Mouse (Mus musculus): Measurements from ENCODE around the gene Tpcn2.

Gene Tpcn2

GRCm38 (mm10) chr7:145283487-145284187 lies at the start of gene Tpcn2:
Gene Tpcn2, minus strand, starts transcription at chr7:145284011.
- DNase-seq = peak; percentile 96

GRCm38 (mm10) chr7:145332376-145333041 lies 48.7 kb upstream of the Tpcn2 start:
- DNase-seq = peak; percentile 86

- DNase-seq = no peak
These were observed 46.8 kb upstream of the Tpcn2 start for GRCm38 (mm10) chr7:145330641-145331040.

- no peak for DNase-seq
These were observed 46.2 kb upstream of the Tpcn2 start for GRCm38 (mm10) chr7:145329982-145330381.

- no peak for DNase-seq
These were observed 41.9 kb upstream of the Tpcn2 start for GRCm38 (mm10) chr7:145325697-145326096.

DNA sequence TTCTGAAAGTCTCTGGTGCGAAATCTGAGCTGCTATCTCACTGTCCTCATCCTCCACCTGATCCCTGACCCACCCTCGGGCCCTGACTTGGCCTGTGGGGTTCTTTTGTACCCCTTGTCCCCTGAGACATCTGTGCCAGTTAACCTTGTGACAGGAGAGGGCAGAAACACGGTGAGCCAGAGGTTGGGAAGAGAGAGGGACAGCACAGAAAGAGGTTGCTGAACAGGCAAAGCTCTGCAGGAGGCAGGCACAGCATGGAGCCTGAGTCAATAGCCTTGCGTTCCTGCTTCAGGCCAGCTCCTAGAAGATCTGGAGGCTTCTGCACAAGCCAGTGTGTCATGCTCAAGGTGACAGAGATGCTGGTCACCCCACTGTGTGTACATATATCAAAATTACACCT lies 39.8 kb upstream of the Tpcn2 start:
- DNase-seq = no peak

DNA sequence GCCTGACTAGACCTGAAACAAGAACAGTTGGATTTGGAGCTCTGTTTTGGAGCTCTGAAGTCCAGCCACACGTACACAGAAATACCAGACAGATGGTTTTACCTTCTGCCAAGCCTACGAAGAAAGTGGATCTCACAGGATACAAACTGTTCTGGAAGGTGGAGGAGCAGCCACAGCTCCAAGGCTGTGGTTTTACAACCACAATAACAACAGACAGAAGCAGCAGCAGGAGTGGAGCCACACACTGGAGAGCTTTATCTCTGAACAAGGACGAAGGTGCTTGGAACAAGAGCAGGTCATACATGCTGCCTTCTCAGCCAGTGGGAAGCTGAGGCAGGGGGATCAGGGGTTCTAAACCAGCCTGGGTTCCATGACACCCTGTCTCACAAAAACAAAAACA lies 35.7 kb upstream of the Tpcn2 start:
- peak; percentile 92 for DNase-seq

DNA sequence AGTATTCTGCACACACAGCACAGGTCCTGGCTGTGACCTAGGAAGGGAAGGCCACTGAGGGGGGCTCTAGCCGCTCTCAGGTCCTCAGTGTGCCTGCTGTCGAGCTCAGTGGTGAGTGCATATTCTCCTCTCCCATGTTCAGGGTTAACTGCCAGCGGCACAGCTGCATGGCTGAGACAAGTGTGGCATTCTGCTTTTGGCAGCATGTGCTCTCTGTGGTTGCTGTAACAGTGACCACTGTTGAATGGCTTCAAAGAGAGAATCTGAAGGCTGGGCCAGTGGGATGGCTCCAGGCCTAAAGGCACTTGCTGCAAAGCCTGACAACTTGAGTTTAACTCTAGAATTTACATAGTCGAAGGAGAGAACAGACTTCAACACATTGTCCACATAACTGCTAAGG lies 33.7 kb upstream of the Tpcn2 start:
- no peak for DNase-seq

DNA sequence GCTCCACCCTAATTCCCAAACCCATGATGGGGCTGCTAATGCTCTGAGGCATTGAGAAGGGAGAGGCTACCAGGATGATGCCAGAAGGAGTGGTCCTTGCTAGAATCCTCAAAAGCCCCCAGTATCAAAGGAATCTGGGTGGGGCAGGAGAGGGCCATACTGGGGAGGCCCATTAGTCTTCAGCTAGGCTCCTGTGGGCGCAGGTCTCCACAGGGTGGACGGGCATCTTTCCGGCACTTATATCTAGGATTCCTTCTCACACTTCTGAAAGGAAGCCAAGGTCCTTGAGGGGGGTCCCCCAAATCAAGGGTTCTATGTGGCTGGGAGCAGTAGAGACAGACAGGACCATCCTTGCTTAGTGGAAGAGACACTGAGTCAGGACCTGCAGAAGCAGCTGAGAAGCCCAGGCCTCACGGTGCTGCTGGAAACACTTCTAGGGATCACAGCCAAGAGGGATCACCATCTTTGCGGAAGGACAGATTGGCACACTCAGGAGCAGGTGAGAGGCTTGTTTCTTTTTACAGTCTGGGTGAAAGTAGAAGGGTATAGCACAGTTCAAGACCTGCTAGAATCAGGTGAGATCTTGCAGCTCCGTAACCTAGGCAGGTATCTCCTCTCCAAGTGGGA lies 31.1 kb upstream of the Tpcn2 start, which contains the start of gene Mrgprd:
TSS of gene Mrgprd (plus strand) at position 51 of the 627 bp plus-strand sequence.
- no peak for DNase-seq

GRCm38 (mm10) chr7:145312137-145312536 lies 28.3 kb upstream of the Tpcn2 start:
- no peak for DNase-seq

GRCm38 (mm10) chr7:145310526-145310925 lies 26.7 kb upstream of the Tpcn2 start:
- no peak for DNase-seq

DNA sequence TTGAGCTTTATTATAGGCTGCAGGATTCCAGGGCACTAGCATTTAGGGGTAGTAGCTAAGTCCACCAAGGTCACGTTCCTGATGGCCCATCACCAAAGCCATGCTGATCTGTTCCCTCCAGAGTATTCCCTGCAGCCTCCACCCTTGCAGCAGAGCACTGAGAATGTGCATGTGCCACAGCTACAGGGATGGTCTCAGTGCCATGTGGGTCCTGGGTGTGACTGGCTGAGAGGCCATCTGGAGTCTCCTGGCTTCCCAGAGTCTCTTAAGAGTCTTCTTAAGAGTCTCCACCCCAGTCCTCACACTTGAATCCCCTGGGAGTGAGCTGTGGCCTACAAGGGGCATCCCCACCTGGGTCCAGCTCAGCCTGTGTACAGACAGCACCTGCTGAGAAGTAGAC lies 26.1 kb upstream of the Tpcn2 start:
- no peak for DNase-seq

DNA sequence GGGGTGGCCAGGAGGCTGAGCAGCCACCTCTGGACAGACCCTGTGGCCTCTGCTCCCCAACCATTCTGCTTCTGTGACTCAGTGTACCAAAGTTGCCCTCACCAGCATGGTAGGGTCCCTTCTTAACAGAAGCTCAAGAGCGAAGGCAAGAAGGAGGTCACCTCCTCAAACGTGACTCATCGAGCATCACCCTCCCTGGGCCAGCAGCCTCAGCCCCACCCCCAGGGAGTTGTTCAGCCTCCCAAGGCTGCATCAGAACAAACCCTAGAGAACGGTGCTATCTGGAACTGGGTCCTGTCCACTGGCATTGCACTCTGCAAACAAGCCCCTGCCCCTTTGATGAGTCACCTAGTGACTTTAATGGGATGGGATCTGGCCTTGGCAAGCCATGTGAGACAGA lies 25.1 kb upstream of the Tpcn2 start:
- no peak for DNase-seq

DNA sequence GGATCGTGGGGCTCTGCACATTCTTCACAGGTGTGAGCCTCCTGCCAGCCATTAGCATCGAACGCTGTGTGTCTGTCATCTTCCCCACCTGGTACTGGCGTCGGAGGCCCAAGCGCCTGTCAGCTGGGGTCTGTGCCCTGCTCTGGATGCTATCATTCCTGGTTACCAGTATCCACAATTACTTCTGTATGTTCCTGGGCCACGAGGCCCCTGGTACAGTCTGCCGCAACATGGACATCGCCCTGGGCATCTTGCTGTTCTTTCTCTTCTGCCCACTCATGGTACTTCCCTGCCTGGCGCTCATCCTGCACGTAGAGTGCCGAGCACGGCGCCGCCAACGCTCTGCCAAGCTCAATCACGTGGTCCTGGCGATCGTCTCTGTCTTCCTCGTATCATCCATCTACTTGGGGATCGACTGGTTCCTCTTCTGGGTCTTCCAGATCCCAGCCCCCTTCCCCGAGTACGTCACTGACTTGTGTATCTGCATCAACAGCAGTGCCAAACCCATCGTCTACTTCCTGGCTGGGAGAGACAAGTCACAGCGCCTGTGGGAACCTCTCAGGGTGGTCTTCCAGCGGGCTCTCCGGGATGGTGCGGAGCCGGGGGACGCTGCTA lies 24.4 kb upstream of the Tpcn2 start:
- DNase-seq = peak; percentile 77

DNA sequence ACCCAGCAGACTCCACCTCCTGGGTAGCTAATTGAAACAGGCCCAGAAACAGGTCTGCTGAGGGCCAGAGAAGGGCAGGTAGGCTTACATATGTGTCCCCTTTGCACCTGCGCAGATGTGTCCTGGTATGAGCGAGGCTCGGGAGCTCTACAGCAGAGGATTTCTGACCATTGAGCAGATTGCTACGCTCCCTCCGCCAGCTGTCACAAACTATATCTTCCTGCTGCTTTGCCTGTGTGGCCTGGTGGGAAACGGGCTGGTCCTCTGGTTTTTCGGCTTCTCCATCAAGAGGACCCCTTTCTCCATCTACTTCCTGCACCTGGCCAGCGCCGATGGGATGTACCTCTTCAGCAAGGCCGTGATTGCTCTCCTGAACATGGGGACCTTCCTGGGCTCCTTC lies 23.8 kb upstream of the Tpcn2 start:
- no peak for DNase-seq

DNA sequence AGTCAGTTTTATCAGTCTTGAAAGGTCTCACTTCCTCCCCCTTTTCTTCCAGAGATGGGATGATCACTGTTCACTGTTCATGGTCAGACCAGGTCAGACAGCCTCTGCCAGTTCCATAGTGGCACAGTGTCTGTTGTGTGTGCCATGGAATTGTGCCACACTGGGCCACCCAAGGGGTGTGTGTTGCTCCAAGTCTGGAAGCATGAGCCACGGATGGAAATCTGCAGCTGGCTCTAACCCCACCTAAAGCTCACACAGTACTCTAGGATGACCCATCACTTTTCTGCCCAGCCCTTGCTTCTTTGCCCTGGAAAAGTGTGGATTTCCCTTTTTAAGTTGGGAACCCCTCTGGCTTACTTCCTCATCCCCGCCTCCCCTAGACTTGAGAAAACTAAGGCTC lies 20.3 kb upstream of the Tpcn2 start:
- DNase-seq = no peak

- peak; percentile 90 for DNase-seq
These were observed 18.9 kb upstream of the Tpcn2 start for GRCm38 (mm10) chr7:145302488-145303285.

DNA sequence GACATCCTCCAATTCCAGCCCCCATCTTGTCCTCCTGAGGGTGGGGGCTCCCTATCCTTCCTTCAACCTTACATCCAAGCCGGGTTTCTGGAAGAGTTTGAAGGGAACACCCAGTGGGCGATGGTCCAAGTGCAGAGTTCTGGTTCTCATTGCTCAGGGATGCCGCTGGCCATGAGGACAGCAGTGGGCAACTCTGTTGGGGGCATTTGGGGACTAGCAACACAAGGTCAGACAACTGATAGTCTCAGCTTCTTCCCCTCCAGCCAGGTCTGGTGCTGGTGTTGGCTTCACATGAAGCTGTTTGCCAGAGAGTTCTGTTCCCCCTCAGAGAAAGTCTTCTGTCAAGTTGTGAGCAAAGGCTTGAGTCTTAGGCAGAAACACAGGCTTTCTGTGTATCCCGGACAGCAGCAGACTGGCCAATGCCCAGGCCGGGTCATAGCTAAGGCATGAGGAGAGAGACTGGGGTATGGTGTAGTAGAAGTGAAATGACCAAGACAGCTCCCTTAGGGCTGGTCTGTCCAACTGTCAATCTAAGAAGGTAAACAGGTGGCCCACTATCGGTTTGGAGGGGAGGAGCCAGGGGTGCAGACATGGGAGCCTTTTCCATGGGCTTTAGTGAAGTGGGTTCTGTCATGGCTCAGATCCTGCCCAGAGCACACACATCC lies 17.7 kb upstream of the Tpcn2 start:
- peak; percentile 85 for DNase-seq

DNA sequence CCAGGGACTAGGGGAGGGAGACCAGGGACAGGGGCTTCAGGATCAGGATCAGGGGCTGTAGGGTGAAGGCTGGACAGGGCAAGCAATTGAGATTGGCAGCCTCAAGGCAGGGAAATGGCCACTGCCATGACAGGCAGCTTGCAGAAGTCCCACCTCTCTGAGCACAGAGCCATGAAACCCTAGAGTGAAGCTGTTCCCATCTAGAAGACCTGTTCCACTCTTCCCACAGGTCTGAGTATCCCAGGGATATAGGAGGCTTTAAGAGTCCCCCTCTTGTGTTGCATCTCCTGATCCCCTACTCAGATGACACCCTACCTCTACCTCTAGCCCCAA lies 17.2 kb upstream of the Tpcn2 start:
- DNase-seq = no peak

DNA sequence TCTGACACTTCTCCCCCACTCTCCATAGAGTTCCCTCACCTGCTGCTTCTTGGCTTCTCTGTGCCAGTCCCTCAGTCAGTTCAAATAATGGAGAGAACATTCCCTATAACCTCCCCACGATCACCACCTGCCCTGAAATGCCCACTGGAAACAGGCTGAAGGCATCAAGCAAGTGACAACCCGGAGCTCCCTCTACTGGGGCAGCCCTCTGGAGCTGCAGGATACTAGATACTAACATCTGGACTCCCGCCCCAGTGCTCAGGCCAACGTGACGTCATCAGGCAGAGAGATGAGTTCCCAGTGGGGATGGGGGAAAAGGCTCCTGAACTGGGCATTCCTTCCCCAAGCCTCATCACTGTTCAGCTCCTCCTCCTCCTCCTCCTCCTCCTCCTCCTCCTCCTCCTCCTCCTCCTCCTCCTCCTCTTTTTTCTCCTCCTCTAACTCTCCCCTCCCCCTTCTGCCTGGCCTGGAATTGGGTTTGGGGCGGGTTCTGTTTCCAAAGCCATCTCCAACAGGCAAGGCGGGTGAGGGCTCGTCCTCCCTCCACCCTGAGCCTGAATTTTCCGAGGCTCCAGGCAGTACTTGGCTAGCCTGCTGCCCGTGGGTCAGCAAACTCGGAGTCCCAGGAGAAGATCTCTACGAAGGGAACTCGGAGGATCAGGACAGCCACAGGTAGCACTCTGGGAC lies 16.7 kb upstream of the Tpcn2 start, which contains the start of gene Mrgprf:
TSS of gene Mrgprf (plus strand) at position 508 of the 687 bp plus-strand sequence.
- DNase-seq = no peak

DNA sequence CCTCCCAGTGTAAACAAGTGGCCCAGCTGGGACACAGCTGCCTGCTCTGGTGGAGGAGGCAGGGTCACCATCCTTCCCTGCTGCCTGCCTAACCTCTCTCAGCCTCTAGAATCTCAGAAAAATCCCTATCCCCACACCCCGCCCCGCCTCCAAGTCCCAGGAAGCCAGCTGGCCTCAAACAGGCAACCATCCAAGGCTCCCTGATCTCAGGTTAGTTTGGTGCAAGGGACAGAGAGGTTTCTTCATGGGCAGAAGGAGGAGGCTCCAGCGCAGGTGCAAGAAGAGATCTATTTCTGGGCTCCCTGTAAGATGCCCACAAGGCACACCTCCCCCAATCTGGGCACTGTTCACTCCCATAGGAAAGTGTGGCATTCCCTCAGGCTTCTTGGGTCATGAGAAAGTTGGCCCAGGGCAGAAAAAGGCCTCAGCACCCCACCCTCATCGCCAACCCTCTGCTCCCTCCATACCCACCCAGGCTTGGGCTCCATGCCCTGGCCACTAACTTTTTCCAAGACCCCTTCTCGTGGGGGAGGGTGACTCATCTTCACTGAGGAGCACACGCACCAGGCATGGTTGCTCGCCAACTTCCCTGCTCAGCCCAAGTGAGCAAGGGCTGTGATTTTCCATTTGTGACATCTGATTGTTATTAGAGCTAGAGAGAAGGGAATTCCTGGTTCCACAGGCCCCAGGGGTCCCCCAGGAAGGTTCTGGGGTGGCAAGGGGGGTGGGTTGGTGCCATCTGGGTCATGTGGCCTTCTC lies 15.9 kb upstream of the Tpcn2 start:
- peak; percentile 95 for DNase-seq
